8 mouse cellular contexts compared by ENCODE assay signal in the genomic region with DNA sequence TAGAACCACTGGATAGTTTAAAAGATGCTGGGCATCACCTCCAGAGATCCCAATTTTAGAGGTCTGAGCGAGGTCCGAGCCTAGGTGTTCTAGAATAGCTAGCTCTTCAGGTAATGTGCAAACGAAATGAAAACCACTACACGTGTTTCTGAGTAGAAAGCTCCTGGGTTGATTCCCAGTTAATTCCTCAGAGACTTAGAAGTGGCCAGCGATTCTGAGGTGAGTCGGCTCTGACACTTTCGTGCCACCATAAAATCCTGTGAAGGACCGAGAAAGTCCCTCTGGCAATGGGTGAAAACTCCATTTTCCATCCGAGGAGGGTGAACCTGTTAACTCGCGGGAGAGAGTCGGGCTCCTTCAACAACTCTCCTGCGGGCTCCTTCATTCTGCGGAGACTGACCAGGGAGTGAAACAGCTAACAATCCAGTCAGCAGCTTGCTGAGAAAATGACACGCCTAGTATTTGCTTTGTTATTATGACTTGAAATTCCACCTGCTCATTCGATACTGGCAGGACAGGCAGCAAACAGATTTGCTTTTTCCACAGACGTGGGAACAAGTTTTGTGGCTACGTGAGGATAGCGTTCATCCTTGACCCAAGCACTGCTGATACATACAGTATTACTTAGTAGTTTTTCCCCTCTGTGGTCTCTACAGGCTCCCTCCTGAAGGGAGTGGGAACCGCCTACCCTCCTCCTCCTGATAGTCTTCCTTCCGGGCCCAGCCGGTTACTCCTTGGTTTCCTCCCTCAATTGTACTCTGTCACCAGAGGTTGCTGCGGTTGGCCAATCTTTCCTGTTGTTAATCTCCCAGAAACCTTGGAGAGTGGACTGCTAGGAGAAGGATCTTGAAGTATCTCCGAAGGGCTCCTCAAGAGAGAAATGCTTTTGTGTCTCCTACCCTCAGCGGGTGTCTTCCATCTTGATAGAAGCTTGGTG. TPM values are rescaled to one million over a fixed set of nuclear protein-coding genes. Genes with fewer than 3 reads are reported as not detected.
DNase-seq lines count a peak whose midpoint lies in the region; ATAC-seq and TF ChIP-seq lines count a peak whose summit lies in the region.

No protein-coding gene starts in this region.

- H3K9ac ChIP-seq in ES-E14 (ENCODE audit: insufficient read depth, low read depth, low read length, poor library complexity, severe bottlenecking): peak overlapping the region; percentile 79; the same call in 1 of the 2 replicates
- peak overlapping the region; percentile 72 for H3K9ac ChIP-seq in liver, embryonic 14.5 days (replicated peaks)
- peak overlapping the region; percentile 63; the same call in 1 of the 2 replicates for H3K9ac ChIP-seq in neural tube, embryonic 14.5 days (replicated peaks; ENCODE audit: low read depth, low read length)

- peaks cover 30% of the 10 kb centered on the region for H3K27me3 ChIP-seq in hindbrain, embryonic 10.5 days (ENCODE audit: insufficient read depth, poor library complexity, severe bottlenecking)
- H3K27me3 ChIP-seq in liver, embryonic 14.5 days (ENCODE audit: control insufficient read depth, insufficient read depth, low read length): no peaks in the 10 kb centered on the region
- no peaks in the 10 kb centered on the region for H3K27me3 ChIP-seq in neural tube, embryonic 14.5 days (ENCODE audit: control insufficient read depth, insufficient read depth, low read length)

- H3K4me3 ChIP-seq in ES-E14 (ENCODE audit: insufficient read depth in 1 of 2, low read depth in 1 of 2, low read length in 2 of 2, poor library complexity in 1 of 2, severe bottlenecking in 1 of 2): peak overlapping the region; percentile 73 to 86
- H3K4me3 ChIP-seq in hindbrain, embryonic 10.5 days: peak overlapping the region; percentile 69
- H3K4me3 ChIP-seq in liver, embryonic 14.5 days (ENCODE audit: insufficient read depth in 1 of 2, low read depth in 2 of 2, low read length in 2 of 2): peak overlapping the region; percentile 63 to 77
- peak overlapping the region; percentile 50 for H3K4me3 ChIP-seq in neural tube, embryonic 14.5 days (ENCODE audit: low read depth, low read length)

- 18% methylated on average over 25 of the region's 25 CpGs for WGBS in hindbrain, embryonic 10.5 days
- WGBS in liver, embryonic 14.5 days (ENCODE audit: insufficient replicate concordance): 2% methylated on average over 25 of the region's 25 CpGs
- WGBS in neural tube, embryonic 14.5 days: 19% methylated on average over 25 of the region's 25 CpGs

- H3K9me3 ChIP-seq in ES-E14 (ENCODE audit: control insufficient read depth, insufficient read depth, low read depth, low read length): no peaks in the 10 kb centered on the region
- H3K9me3 ChIP-seq in hindbrain, embryonic 10.5 days: no peaks in the 10 kb centered on the region
- no peaks in the 10 kb centered on the region for H3K9me3 ChIP-seq in liver, embryonic 14.5 days (ENCODE audit: control insufficient read depth, low read length)
- no peaks in the 10 kb centered on the region for H3K9me3 ChIP-seq in neural tube, embryonic 14.5 days (ENCODE audit: control insufficient read depth, low read length)

- peaks cover 5% of the 10 kb centered on the region in 2 experiments; a peak in 2 of 4 replicates for H3K4me1 ChIP-seq in ES-E14 (ENCODE audit: control insufficient read depth in 2 of 2, insufficient read depth in 2 of 2, low read length in 2 of 2, poor library complexity in 1 of 2)
- H3K4me1 ChIP-seq in hindbrain, embryonic 10.5 days (replicated peaks): peaks cover 22% of the 10 kb centered on the region
- peaks cover 12 to 25% of the 10 kb centered on the region in 2 experiments for H3K4me1 ChIP-seq in liver, embryonic 14.5 days (replicated peaks; ENCODE audit: control insufficient read depth in 2 of 2, insufficient read depth in 2 of 2, low read length in 1 of 2)
- H3K4me1 ChIP-seq in neural tube, embryonic 14.5 days (ENCODE audit: control insufficient read depth, insufficient read depth, low read length): no peaks in the 10 kb centered on the region; the same call in 1 of the 2 replicates

- DNase-seq in ES-E14 (ENCODE audit: low read depth, low spot score): no peak
- no peak for DNase-seq in hindbrain, embryonic 10.5 days (ENCODE audit: low spot score)
- DNase-seq in liver, embryonic 14.5 days (ENCODE audit: low read depth in 3 of 3, low spot score in 3 of 3): no peak
- DNase-seq in spleen, postnatal 4 days (ENCODE audit: low spot score in 2 of 2): no peak
- no peak for DNase-seq in ovary, adult 18-20 months (ENCODE audit: low spot score)
- DNase-seq in left cerebral cortex, postnatal 25 days (ENCODE audit: low spot score in 2 of 2): no peak

- TF ChIP-seq EP300 in liver, embryonic 14.5 days (IDR thresholded peaks at IDR 0.05; ENCODE audit: low read depth): no peak

- no peak overlapping the region for H3K27ac ChIP-seq in ES-E14 (ENCODE audit: insufficient read depth, low read depth, low read length, poor library complexity, severe bottlenecking)
- peak overlapping the region; percentile 83; the same call in 1 of the 2 replicates for H3K27ac ChIP-seq in hindbrain, embryonic 10.5 days
- peak overlapping the region; percentile 39 for H3K27ac ChIP-seq in liver, embryonic 14.5 days
- H3K27ac ChIP-seq in neural tube, embryonic 14.5 days (ENCODE audit: low read depth, low read length): no peak overlapping the region

- intact Hi-C loops in left cerebral cortex, postnatal 25 days (cut with DNase I): loop anchor here (2.0 kb wide), 1 partner anchor 19 kb away; the partner anchor contains the start of gene Cuedc2

- H3K4me2 ChIP-seq in liver, embryonic 14.5 days (ENCODE audit: low read depth): peak overlapping the region; percentile 100
- H3K4me2 ChIP-seq in neural tube, embryonic 14.5 days (ENCODE audit: low read depth, low read length): peak overlapping the region; percentile 79

- no peak for TF ChIP-seq CTCF in liver, embryonic 14.5 days (IDR thresholded peaks at IDR 0.05; ENCODE audit: low read depth)

- no peaks in the 10 kb centered on the region for H3K36me3 ChIP-seq in ES-E14 (ENCODE audit: control insufficient read depth, insufficient read depth, low read length, poor library complexity, severe bottlenecking)
- no peaks in the 10 kb centered on the region for H3K36me3 ChIP-seq in hindbrain, embryonic 10.5 days
- no peaks in the 10 kb centered on the region for H3K36me3 ChIP-seq in liver, embryonic 14.5 days (replicated peaks; ENCODE audit: control insufficient read depth, insufficient read depth, low read depth)
- H3K36me3 ChIP-seq in neural tube, embryonic 14.5 days (ENCODE audit: control insufficient read depth, insufficient read depth, low read length): no peaks in the 10 kb centered on the region

- in situ Hi-C loops in ES-E14 (cut with MboI; ENCODE audit: low sequenced_read_pairs in 2 of 2, unreplicated experiment in 2 of 2): no loop called here

- ATAC-seq in common myeloid progenitor, adult 5-6 weeks (replicated peaks; ENCODE audit: low read depth, poor library complexity, severe bottlenecking): peak; percentile 87
- peak; percentile 36; the same call in 1 of the 2 replicates for ATAC-seq in liver, embryonic 14.5 days (ENCODE audit: insufficient read depth)
- ATAC-seq in neural tube, embryonic 14.5 days (ENCODE audit: low read depth): 0 out of 2 replicates have a peak, but pooled peaks have one; percentile 15

RNA-seq across cellular contexts. Expression of gene 2310034G01Rik, which starts 7.5 kb away (rescaled TPM):
- total RNA-seq in ES-E14 (2012; rRNA removed): 0.53 and 0.80 TPM in 2 replicates
- 1.5 and 2.5 TPM in 2 replicates for total RNA-seq in common myeloid progenitor, adult 5-6 weeks (2017)
- polyA plus RNA-seq in hindbrain, embryonic 10.5 days (2016; fragmentation: Nextera tagmentation; extraction: Ambion mirVana): 1.1 and 1.4 TPM in 2 replicates
- polyA plus RNA-seq in liver, embryonic 14.5 days (2012; rRNA removed): 0.17 and 0.21 TPM in 2 replicates
- polyA plus RNA-seq in liver, embryonic 14.5 days (2014; fragmentation: Nextera tagmentation; extraction: Ambion mirVana): 0.16 and 0.74 TPM in 2 replicates
- 2.0 and 3.9 TPM in 2 replicates for polyA plus RNA-seq in neural tube, embryonic 14.5 days (2014; fragmentation: Nextera tagmentation; extraction: Ambion mirVana)
- total RNA-seq in left cerebral cortex, postnatal 25 days (2021): 1 to 10 TPM in 1 of 2 experiments, under 1 TPM in 1; 0.94 to 1.2 TPM

RNA-seq across cellular contexts. Expression of gene Mfsd13a, which starts 16.7 kb away (rescaled TPM):
- total RNA-seq in ES-E14 (2012; rRNA removed): 9.9 and 19.8 TPM in 2 replicates
- total RNA-seq in common myeloid progenitor, adult 5-6 weeks (2017): 11.5 and 13.6 TPM in 2 replicates
- 10.0 and 11.9 TPM in 2 replicates for polyA plus RNA-seq in hindbrain, embryonic 10.5 days (2016; fragmentation: Nextera tagmentation; extraction: Ambion mirVana)
- polyA plus RNA-seq in liver, embryonic 14.5 days (2012; rRNA removed): 9.5 and 12.5 TPM in 2 replicates
- 8.3 and 9.5 TPM in 2 replicates for polyA plus RNA-seq in liver, embryonic 14.5 days (2014; fragmentation: Nextera tagmentation; extraction: Ambion mirVana)
- polyA plus RNA-seq in neural tube, embryonic 14.5 days (2014; fragmentation: Nextera tagmentation; extraction: Ambion mirVana): 10.7 and 12.7 TPM in 2 replicates
- total RNA-seq in left cerebral cortex, postnatal 25 days (2021): 10 to 100 TPM; 24.1 to 28.1 TPM

RNA-seq across cellular contexts. Expression of gene Cuedc2, which starts 19.1 kb away (rescaled TPM):
- 75.1 and 102 TPM in 2 replicates for total RNA-seq in ES-E14 (2012; rRNA removed)
- 143 and 149 TPM in 2 replicates for total RNA-seq in common myeloid progenitor, adult 5-6 weeks (2017)
- polyA plus RNA-seq in hindbrain, embryonic 10.5 days (2016; fragmentation: Nextera tagmentation; extraction: Ambion mirVana): 260 and 279 TPM in 2 replicates
- polyA plus RNA-seq in liver, embryonic 14.5 days (2012; rRNA removed): 35.3 and 54.9 TPM in 2 replicates
- 76.6 and 79.2 TPM in 2 replicates for polyA plus RNA-seq in liver, embryonic 14.5 days (2014; fragmentation: Nextera tagmentation; extraction: Ambion mirVana)
- polyA plus RNA-seq in neural tube, embryonic 14.5 days (2014; fragmentation: Nextera tagmentation; extraction: Ambion mirVana): 346 and 359 TPM in 2 replicates
- total RNA-seq in left cerebral cortex, postnatal 25 days (2021): 100 to 1,000 TPM; 174 to 185 TPM

RNA-seq across cellular contexts. Expression of gene Fbxl15, which starts 29.6 kb away (rescaled TPM):
- total RNA-seq in ES-E14 (2012; rRNA removed): 7.8 and 7.9 TPM in 2 replicates
- 3.3 and 4.3 TPM in 2 replicates for total RNA-seq in common myeloid progenitor, adult 5-6 weeks (2017)
- polyA plus RNA-seq in hindbrain, embryonic 10.5 days (2016; fragmentation: Nextera tagmentation; extraction: Ambion mirVana): 23.2 and 28.2 TPM in 2 replicates
- polyA plus RNA-seq in liver, embryonic 14.5 days (2012; rRNA removed): 6.3 and 8.0 TPM in 2 replicates
- 10.0 and 12.5 TPM in 2 replicates for polyA plus RNA-seq in liver, embryonic 14.5 days (2014; fragmentation: Nextera tagmentation; extraction: Ambion mirVana)
- polyA plus RNA-seq in neural tube, embryonic 14.5 days (2014; fragmentation: Nextera tagmentation; extraction: Ambion mirVana): 42.5 and 53.1 TPM in 2 replicates
- 10 to 100 TPM; 28.6 to 29.0 TPM for total RNA-seq in left cerebral cortex, postnatal 25 days (2021)

RNA-seq across cellular contexts. Expression of gene Psd, which starts 30.7 kb away (rescaled TPM):
- 2.4 and 3.1 TPM in 2 replicates for total RNA-seq in ES-E14 (2012; rRNA removed)
- 0.69 TPM in 1 of 2 replicates, not detected in the other for total RNA-seq in common myeloid progenitor, adult 5-6 weeks (2017)
- 4.5 and 9.7 TPM in 2 replicates for polyA plus RNA-seq in hindbrain, embryonic 10.5 days (2016; fragmentation: Nextera tagmentation; extraction: Ambion mirVana)
- 4.9 and 5.9 TPM in 2 replicates for polyA plus RNA-seq in liver, embryonic 14.5 days (2012; rRNA removed)
- 4.9 and 6.2 TPM in 2 replicates for polyA plus RNA-seq in liver, embryonic 14.5 days (2014; fragmentation: Nextera tagmentation; extraction: Ambion mirVana)
- 85.8 and 127 TPM in 2 replicates for polyA plus RNA-seq in neural tube, embryonic 14.5 days (2014; fragmentation: Nextera tagmentation; extraction: Ambion mirVana)
- 100 to 1,000 TPM; 588 to 629 TPM for total RNA-seq in left cerebral cortex, postnatal 25 days (2021)

Comparison
In these comparisons a context has a peak if more than half of its experiments do, and no peak if none do; other contexts are left out.
1. H3K27ac ChIP-seq: peak in hindbrain, embryonic 10.5 days (single experiment) and liver, embryonic 14.5 days (single experiment); none in ES-E14 (single experiment) and neural tube, embryonic 14.5 days (single experiment).
2. ATAC-seq: peak in every context shown above with its lines; median percentile 87 in common myeloid progenitor, adult 5-6 weeks; 36 in liver, embryonic 14.5 days; 15 in neural tube, embryonic 14.5 days.
3. Peak in every context shown above with its lines, with median percentiles within 50 percentile points of each other: H3K4me3 ChIP-seq and H3K9ac ChIP-seq.